Mouse (Mus musculus) spleen, postnatal 36 days (tissue): Measurements from ENCODE around the gene Actr6.

ENCODE experiments used
- DNase-seq, 2 experiments: peaks; one replicate each; pipeline ENCODE4 v3.0.0; 2022; ENCODE audit warnings: low spot score in 2 of 2, mixed read lengths in 1 of 2

Gene Actr6

DNA sequence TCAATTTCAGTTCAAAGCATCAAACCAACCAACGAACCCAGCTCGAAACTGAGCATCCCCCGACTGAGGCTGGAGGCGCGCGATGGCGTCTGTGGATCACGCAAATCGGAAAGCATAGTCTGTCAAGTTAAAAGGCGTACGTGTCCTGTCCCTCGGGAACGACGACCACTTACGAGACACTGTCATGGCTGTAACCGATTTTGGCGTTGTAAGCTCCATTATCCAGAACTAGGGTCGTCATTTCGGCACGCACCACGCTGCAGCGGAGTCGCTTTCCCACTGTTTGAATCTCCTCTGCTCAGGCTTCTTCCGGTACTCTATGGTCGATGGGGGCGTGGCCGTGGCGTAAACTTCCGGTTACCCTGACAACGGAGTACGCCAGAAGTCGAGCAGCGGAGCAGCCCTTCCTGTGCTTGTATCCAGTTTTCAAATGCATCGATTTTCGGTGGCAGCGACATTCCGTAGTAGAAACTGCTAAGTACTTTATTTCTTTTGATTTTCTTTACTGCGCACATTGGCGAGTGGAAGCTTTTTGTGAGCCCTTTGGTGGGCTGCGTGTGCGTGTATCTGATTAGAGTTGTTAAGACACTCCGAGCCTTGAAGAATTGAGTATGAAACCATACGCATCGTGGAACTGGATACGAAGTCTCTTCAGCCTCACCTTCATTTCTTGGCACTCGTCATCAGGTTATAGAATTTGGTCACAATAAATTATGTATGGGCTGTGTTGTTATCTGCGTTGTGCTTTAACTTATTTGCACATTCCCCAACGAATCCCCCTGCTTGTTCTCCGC lies at the start of gene Actr6:
Gene Actr6, minus strand, starts transcription at position 295 of the 794 bp plus-strand sequence.
- peak; percentile 92 to 94 for DNase-seq

GRCm38 (mm10) chr10:89776029-89776428 lies 43.9 kb upstream of the Actr6 start:
- no peak for DNase-seq

GRCm38 (mm10) chr10:89771894-89772293 lies 39.8 kb upstream of the Actr6 start:
- DNase-seq, result no peak

DNA sequence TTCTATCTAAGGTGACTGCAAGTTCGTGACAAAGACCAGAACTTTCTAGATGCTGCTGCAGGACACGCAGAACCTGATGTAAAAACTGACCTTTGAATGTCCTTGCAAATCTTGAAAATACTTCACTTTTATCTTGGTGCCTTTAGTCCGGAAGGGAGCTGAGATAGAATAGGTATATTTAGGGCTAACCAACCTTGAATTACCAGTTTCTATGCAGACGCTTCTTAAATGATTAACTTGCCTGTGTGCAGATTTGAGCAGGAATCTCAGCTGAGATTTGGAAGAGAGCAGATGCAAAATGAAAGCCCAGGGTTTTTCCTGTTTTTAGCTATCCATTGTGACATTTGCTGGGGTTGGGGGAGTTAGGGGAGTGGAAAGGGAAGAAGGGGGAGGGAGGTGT lies 37.0 kb upstream of the Actr6 start:
- no peak for DNase-seq

GRCm38 (mm10) chr10:89768352-89769020 lies 36.4 kb upstream of the Actr6 start:
- DNase-seq, result no peak

GRCm38 (mm10) chr10:89765790-89766714 lies 34.0 kb upstream of the Actr6 start:
- no peak for DNase-seq

DNA sequence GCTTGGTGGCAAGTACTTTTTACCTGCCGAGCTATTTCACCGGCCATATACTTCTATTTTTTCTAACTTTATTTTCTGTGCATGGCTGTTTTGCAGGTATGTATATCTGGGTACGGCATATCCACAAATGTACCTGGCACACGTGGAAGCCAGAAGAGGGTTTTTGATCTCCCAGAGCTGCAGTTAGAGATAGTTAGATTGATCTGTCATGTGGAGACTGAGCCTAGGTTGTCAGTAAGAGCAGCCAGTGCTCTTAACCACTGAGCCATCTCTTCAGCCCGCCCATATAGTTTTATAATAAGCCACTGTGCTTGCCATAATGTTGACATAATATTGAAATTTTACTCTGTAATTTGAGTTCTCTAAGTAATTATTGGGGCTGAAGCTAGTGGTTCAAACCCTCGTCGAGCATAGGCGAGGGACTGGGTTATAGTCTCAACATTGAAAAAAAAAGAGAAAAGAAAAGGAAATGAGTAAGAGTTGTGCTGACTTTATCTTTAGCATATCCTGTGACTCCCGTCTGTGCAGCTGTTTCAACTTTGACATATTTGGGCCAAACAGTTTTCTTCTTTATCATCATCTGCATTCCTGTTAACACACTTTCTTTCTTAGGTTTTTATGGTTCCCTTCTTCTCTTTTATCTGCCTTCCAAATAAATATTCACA lies 32.5 kb upstream of the Actr6 start:
- DNase-seq, result no peak

GRCm38 (mm10) chr10:89760772-89761171 lies 28.7 kb upstream of the Actr6 start:
- DNase-seq, result no peak

- no peak for DNase-seq
Observed at GRCm38 (mm10) chr10:89755231-89755630, 23.1 kb upstream of the Actr6 start.

DNA sequence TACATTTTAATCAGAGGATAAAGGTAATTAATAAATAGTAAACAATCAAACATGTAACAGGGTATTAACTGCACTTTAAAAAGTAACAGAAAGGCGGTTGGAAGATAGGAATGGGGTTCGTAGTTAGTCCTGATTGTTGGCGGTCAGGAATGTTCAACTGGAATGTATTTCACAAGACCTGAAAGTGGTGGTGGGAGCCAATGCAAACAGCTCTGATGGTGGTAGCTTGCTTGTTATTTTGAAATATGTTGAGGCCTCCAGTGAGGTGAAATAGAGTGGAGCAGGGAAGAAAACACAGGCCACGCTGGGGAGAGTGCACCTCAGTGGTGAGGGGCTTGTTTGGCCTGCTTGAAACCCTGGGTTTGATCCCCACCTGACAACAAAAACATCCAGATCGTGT lies 19.0 kb upstream of the Actr6 start:
- DNase-seq, result no peak

GRCm38 (mm10) chr10:89748619-89749018 lies 16.5 kb upstream of the Actr6 start:
- DNase-seq, result peak in 1 of 2 experiments; percentile 12

DNA sequence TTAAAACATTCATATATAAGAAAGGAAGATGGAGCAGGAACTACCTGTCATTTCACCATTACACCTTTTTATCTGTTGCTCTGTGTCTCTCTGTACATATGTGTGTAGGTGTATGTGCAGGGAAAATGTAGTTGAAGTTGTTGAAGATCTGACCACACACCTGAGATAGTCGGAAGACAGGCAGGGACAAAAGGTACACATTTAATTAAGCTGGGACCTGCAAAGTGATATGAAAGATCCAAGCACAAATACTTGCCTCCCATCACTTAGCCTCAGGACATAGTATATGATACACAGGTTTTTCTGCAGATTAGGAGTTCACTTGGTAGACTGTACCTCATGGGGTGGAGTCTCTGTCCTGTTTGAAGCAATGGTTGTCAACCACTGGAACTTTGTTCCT lies 15.8 kb upstream of the Actr6 start:
- no peak for DNase-seq

DNA sequence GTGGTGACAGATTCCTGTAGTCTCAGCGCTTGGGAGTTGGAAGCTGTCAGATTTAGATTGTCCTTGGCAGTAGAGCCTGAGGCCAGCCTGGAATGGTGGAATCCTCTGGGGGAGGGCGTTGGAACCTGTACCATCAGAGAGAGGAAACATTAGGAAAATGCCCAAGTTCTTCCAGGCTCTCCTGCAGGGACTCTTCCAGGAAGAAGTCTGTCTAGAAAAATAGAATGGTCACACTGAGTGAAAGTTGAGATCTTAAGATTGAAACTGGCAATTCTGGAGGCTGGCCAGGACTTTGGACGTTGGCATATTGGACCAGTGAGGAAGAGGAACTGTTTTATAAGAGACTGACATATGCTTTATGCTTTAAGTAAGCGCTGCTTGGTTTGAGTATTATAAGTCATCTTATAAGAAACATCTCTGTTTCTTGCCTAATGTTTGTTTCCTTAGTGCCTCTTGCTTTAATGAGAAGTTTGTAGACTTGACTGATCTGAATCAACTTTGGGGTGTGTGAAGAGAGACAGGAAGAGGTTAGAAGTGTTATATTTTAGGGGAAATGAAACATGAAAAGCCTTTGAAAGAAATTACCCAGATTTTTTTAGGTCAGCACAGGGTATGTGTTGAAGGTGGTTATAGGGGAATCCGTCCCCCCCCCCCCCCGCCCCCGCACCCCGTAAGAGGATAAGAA lies 15.3 kb upstream of the Actr6 start:
- peak in 1 of 2 experiments; percentile 43 for DNase-seq

- no peak for DNase-seq
Observed at GRCm38 (mm10) chr10:89746581-89746980, 14.5 kb upstream of the Actr6 start.

GRCm38 (mm10) chr10:89745666-89746020 lies 13.5 kb upstream of the Actr6 start:
- DNase-seq, result no peak

DNA sequence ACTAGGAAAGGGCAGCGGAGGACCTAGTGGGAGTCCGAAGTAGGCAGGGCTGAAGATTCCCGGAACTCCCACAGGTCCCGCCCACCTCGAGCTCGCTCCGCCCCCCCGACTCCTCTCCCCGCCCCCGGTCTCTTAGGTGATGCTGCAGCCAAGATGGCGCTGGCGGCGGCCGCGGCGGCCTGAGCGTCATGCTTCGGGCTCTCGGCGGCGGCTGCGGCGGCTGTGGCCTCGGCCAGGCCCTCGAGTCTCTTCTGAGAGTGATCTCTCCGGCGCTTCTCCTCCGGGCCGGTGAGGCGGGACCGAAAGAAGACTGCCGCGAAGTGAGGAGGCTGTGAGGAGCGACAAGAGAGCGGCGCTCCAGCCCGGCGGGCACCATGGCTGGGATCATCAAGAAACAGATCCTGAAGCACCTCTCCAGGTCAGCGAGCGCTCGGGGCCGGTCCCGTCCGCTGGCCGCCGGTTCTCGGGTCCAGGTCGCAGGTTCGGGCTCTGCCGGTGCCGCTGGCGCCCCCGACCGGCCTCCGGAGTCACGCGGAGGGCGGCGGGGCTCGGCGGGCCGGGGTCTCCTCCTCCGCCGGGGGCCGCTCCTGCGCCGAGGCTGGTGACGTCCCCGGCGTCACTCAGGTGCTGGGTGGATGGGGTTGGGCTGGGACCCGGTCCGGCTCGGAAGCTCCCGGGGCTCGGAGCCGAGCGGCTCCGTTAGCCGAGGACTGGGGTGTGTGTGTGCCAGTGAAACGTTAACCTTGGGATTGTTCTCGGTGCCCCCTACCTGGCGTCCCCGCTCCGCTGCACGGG lies 13.0 kb upstream of the Actr6 start, which contains the start of gene Uhrf1bp1l:
Gene Uhrf1bp1l, plus strand, starts transcription at position 121 of the 795 bp plus-strand sequence.
- peak; percentile 86 to 89 for DNase-seq

DNA sequence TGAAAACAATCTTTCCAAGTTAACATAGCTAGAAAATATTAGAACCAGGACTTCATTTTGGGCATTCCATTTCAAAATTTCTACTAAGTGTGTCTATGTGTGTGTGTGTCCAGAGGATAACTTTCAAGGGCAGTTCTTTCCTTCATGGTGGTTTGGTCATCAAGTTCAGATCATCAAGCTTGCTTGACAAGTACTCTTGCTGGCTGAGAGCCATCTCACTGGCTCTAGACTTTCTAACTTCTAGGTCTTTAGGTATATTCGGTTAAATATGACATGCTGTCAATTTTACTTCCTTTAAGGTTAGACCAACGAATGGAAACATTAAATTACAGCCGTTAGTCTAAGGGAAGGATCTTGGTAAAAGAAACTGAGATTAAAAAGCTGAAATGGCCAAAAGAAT lies 12.2 kb upstream of the Actr6 start:
- DNase-seq, result no peak

DNA sequence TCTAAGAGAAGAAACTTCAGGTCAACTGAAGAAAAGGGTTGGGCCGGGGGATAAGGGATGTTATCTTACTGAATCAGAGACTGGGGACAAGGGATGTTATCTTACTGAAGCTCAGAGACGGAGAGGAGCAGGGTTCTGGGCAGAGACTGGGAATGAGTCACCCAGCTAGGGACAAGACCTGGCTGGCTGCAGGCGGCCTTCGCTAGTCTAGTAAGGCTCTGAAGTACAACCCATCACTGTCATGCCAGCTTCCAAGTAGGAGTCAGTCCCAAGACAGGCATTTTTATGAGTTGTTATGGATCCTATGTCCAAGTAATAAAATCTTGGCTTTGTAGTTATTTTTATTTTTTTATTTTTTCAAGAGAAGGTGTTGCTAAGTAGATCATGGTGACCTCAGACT lies 11.2 kb upstream of the Actr6 start:
- no peak for DNase-seq

GRCm38 (mm10) chr10:89740995-89741394 lies 8.9 kb upstream of the Actr6 start:
- DNase-seq, result peak; percentile 24 to 54

DNA sequence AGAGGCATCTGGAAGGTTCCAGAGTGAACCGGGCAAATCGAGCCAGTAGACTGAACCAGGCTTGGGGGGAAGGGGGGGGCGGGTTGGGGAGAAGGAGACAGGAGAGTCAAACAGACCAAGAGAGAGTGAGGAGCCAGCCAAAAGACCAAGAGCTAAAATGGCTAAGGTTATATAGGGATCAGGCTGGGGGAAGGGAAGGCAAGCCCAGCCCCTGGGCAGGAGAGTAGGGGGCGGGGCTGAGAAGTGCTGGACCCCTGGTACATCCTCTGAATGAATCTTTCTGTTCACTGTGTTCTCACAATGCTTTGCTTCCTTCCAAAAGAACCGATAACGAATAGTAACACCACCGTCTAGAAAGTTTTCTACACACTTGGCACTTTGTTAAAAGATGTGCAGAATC lies 7.6 kb upstream of the Actr6 start:
- DNase-seq, result no peak
